Mouse (Mus musculus) embryonic facial prominence, embryonic 13.5 days (tissue): ENCODE data around the gene Fem1a. TPM values are rescaled to one million over a fixed set of nuclear protein-coding genes. Genes with fewer than 3 reads are reported as not detected.

Source experiments
- ATAC-seq: fragments of 200-750 bp; cut with Nextera tagmentation; 2 replicates; pipeline ENCODE4 v1.8.0; 2017; ENCODE audit warnings: low read depth; ENCODE audit not compliant: insufficient number of reproducible peaks, insufficient read depth, low FRiP score, low TSS enrichment
- H3K27ac ChIP-seq: fragments of 300-500 bp; sonication (generic); 2 replicates; pipeline ENCODE4 v1.5.1; 2015; ENCODE audit warnings: moderate library complexity, mild to moderate bottlenecking, inconsistent platforms
- H3K27me3 ChIP-seq: fragments of 300-500 bp; sonication (generic); 2 replicates; pipeline ENCODE4 v1.6.1; 2015; ENCODE audit warnings: mild to moderate bottlenecking, inconsistent platforms
- H3K36me3 ChIP-seq: fragments of 300-500 bp; sonication (generic); 2 replicates; pipeline ENCODE4 v1.6.1; 2015; ENCODE audit warnings: mild to moderate bottlenecking, inconsistent platforms
- H3K4me1 ChIP-seq: fragments of 300-500 bp; sonication (generic); 2 replicates; pipeline ENCODE4 v1.6.1; 2015; ENCODE audit warnings: inconsistent platforms
- H3K4me2 ChIP-seq: fragments of 300-500 bp; sonication (generic); 2 replicates; pipeline ENCODE4 v1.6.1; 2015; ENCODE audit warnings: moderate library complexity, mild to moderate bottlenecking, inconsistent platforms
- H3K4me3 ChIP-seq: fragments of 300-500 bp; sonication (generic); 2 replicates; pipeline ENCODE4 v1.5.1; 2015; ENCODE audit warnings: mild to moderate bottlenecking, inconsistent platforms
- H3K9ac ChIP-seq: fragments of 300-500 bp; sonication (generic); 2 replicates; pipeline ENCODE4 v1.6.1; 2015; ENCODE audit warnings: mild to moderate bottlenecking, inconsistent platforms
- H3K9me3 ChIP-seq: fragments of 300-500 bp; sonication (generic); 2 replicates; pipeline ENCODE4 v1.6.1; 2016; ENCODE audit warnings: inconsistent platforms
- WGBS: fragments of 180-500 bp; shearing (Covaris S2); methylation state at CpG from one replicate; pipeline ENCODE4 v1.1.7; 2015; ENCODE audit warnings: mixed read lengths; 5-methylcytosine and 5-hydroxymethylcytosine counted together
- polyA plus RNA-seq: library from polyadenylated mRNA; unstranded; fragments of >200 nt; fragmentation: Nextera tagmentation; extraction: Ambion mirVana; gene quantifications from 2 replicates; pipeline ENCODE4 v1.2.1, GENCODE M21; 2015

Fem1a gene
- polyA plus RNA-seq, 1 experiment from 2014 or later: 13.5 TPM

GRCm38 (mm10) chr17:56269741-56270140 is 13.1 kb downstream of the Fem1a start:
- 75% methylated on average over 3 of the region's 3 CpGs for WGBS
- no peak for ATAC-seq
- H3K27ac ChIP-seq: peak overlapping the region; percentile 82
- H3K9ac ChIP-seq: peak overlapping the region; percentile 65; the same call in 1 of the 2 replicates
- no peaks in the 10 kb centered on the region for H3K9me3 ChIP-seq
- no peaks in the 10 kb centered on the region for H3K27me3 ChIP-seq
- peaks cover 10% of the 10 kb centered on the region for H3K4me1 ChIP-seq
- H3K4me3 ChIP-seq: peak overlapping the region; percentile 43
- peak overlapping the region; percentile 71 for H3K4me2 ChIP-seq
- peaks cover 35% of the 10 kb centered on the region for H3K36me3 ChIP-seq

- peaks cover 29% of the 10 kb centered on the region; the same call in 1 of the 2 replicates for H3K36me3 ChIP-seq
- no peaks in the 10 kb centered on the region for H3K27me3 ChIP-seq
- ATAC-seq: no peak
- no peak overlapping the region for H3K27ac ChIP-seq
- no peak overlapping the region for H3K9ac ChIP-seq
- H3K4me3 ChIP-seq: no peak overlapping the region
- no peaks in the 10 kb centered on the region for H3K9me3 ChIP-seq
- WGBS: 84% methylated on average over 12 of the region's 12 CpGs
- peaks cover 16% of the 10 kb centered on the region for H3K4me1 ChIP-seq
- no peak overlapping the region for H3K4me2 ChIP-seq
These were observed 15.1 kb downstream of the Fem1a start for GRCm38 (mm10) chr17:56271609-56272253.

GRCm38 (mm10) chr17:56272644-56273043 is 16.0 kb downstream of the Fem1a start:
- Histone ChIP-seq H3K9ac (no peak overlapping the region), H3K27ac (no peak overlapping the region), H3K4me1 (peaks cover 26% of the 10 kb centered on the region), H3K27me3 (no peaks in the 10 kb centered on the region), H3K4me2 (no peak overlapping the region), H3K4me3 (no peak overlapping the region), H3K9me3 (no peaks in the 10 kb centered on the region), H3K36me3 (peaks cover 29% of the 10 kb centered on the region; the same call in 1 of the 2 replicates)
- WGBS: 79% methylated on average over 3 of the region's 3 CpGs
- ATAC-seq: no peak

- H3K36me3 ChIP-seq: peaks cover 31% of the 10 kb centered on the region
- H3K4me1 ChIP-seq: peaks cover 26% of the 10 kb centered on the region
- H3K27me3 ChIP-seq: no peaks in the 10 kb centered on the region
- H3K4me3 ChIP-seq: no peak overlapping the region
- H3K4me2 ChIP-seq: no peak overlapping the region
- no peak for ATAC-seq
- H3K27ac ChIP-seq: no peak overlapping the region
- WGBS: 77% methylated on average over 7 of the region's 7 CpGs
- peak overlapping the region; percentile 37 for H3K9ac ChIP-seq
- no peaks in the 10 kb centered on the region for H3K9me3 ChIP-seq
These were observed 16.9 kb downstream of the Fem1a start for GRCm38 (mm10) chr17:56273482-56273881.

GRCm38 (mm10) chr17:56273986-56274385 is 17.4 kb downstream of the Fem1a start:
- WGBS: 91% methylated on average over 5 of the region's 5 CpGs
- no peaks in the 10 kb centered on the region for H3K27me3 ChIP-seq
- ATAC-seq: no peak
- peaks cover 36% of the 10 kb centered on the region for H3K36me3 ChIP-seq
- H3K9ac ChIP-seq: no peak overlapping the region
- no peak overlapping the region for H3K4me3 ChIP-seq
- H3K27ac ChIP-seq: no peak overlapping the region
- no peak overlapping the region for H3K4me2 ChIP-seq
- no peaks in the 10 kb centered on the region for H3K9me3 ChIP-seq
- H3K4me1 ChIP-seq: peaks cover 26% of the 10 kb centered on the region

GRCm38 (mm10) chr17:56275842-56276480 is 19.4 kb downstream of the Fem1a start:
- Histone ChIP-seq H3K36me3 (peaks cover 43% of the 10 kb centered on the region), H3K4me2 (peak overlapping the region; percentile 77), H3K9me3 (no peaks in the 10 kb centered on the region), H3K27me3 (no peaks in the 10 kb centered on the region), H3K27ac (peak overlapping the region; percentile 92), H3K4me3 (peak overlapping the region; percentile 59), H3K4me1 (peaks cover 29% of the 10 kb centered on the region), H3K9ac (peak overlapping the region; percentile 79)
- no peak for ATAC-seq
- WGBS: 21% methylated on average over 5 of the region's 5 CpGs

- H3K36me3 ChIP-seq: peaks cover 43% of the 10 kb centered on the region
These were observed 20.3 kb downstream of the Fem1a start, which contains the start of gene Ticam1 for GRCm38 (mm10) chr17:56276643-56277566. Gene Ticam1 (minus strand): TSS chr17:56276786.

GRCm38 (mm10) chr17:56277567-56277893 is 20.9 kb downstream of the Fem1a start:
- Histone ChIP-seq H3K4me2 (peak overlapping the region; percentile 77), H3K27me3 (no peaks in the 10 kb centered on the region), H3K4me1 (peaks cover 30% of the 10 kb centered on the region), H3K9ac (peak overlapping the region; percentile 79; the same call in 1 of the 2 replicates), H3K4me3 (peak overlapping the region; percentile 59; the same call in 1 of the 2 replicates), H3K27ac (peak overlapping the region; percentile 92), H3K36me3 (peaks cover 40% of the 10 kb centered on the region), H3K9me3 (no peaks in the 10 kb centered on the region)
- ATAC-seq: no peak
- WGBS: 42% methylated on average over 2 of the region's 2 CpGs

More at GRCm38 (mm10) chr17:56276643-56277566, 20.3 kb downstream of the Fem1a start, which contains the start of gene Ticam1:
- Histone ChIP-seq H3K27ac (peak within 1 kb of the TSS; percentile 92), H3K4me2 (peak within 1 kb of the TSS; percentile 77), H3K27me3 (no peaks in the 10 kb centered on the region), H3K4me3 (peak within 1 kb of the TSS; percentile 59), H3K9ac (peak within 1 kb of the TSS; percentile 79), H3K9me3 (no peaks in the 10 kb centered on the region), H3K4me1 (peaks cover 30% of the 10 kb centered on the region)
- 7% methylated on average over 21 of the region's 21 CpGs for WGBS
- peak; percentile 85 for ATAC-seq

- Histone ChIP-seq H3K27ac (no peak overlapping the region), H3K9me3 (no peaks in the 10 kb centered on the region), H3K4me3 (no peak overlapping the region), H3K36me3 (peaks cover 45% of the 10 kb centered on the region), H3K9ac (no peak overlapping the region), H3K4me2 (no peak overlapping the region), H3K27me3 (no peaks in the 10 kb centered on the region), H3K4me1 (peaks cover 27% of the 10 kb centered on the region)
- WGBS: 94% methylated on average over 5 of the region's 5 CpGs
- no peak for ATAC-seq
These were observed 21.7 kb downstream of the Fem1a start for GRCm38 (mm10) chr17:56278340-56278739.

GRCm38 (mm10) chr17:56279481-56280155 is 23.0 kb downstream of the Fem1a start:
- Histone ChIP-seq H3K4me1 (peaks cover 24% of the 10 kb centered on the region), H3K36me3 (peaks cover 52% of the 10 kb centered on the region), H3K27ac (no peak overlapping the region), H3K9ac (no peak overlapping the region), H3K4me3 (no peak overlapping the region), H3K9me3 (no peaks in the 10 kb centered on the region), H3K4me2 (no peak overlapping the region), H3K27me3 (no peaks in the 10 kb centered on the region)
- 85% methylated on average over 12 of the region's 12 CpGs for WGBS
- ATAC-seq: no peak

GRCm38 (mm10) chr17:56281193-56281592 is 24.6 kb downstream of the Fem1a start:
- no peaks in the 10 kb centered on the region for H3K9me3 ChIP-seq
- 84% methylated on average over 12 of the region's 12 CpGs for WGBS
- no peak overlapping the region for H3K9ac ChIP-seq
- H3K27me3 ChIP-seq: no peaks in the 10 kb centered on the region
- H3K4me1 ChIP-seq: peaks cover 18% of the 10 kb centered on the region
- no peak for ATAC-seq
- H3K4me2 ChIP-seq: no peak overlapping the region
- peaks cover 68% of the 10 kb centered on the region for H3K36me3 ChIP-seq
- H3K27ac ChIP-seq: 0 out of 2 replicates have a peak overlapping the region, but pooled peaks have one; percentile 22
- H3K4me3 ChIP-seq: no peak overlapping the region
